Comparison of ENCODE assay signal across 22 mouse cellular contexts in the genomic region with DNA sequence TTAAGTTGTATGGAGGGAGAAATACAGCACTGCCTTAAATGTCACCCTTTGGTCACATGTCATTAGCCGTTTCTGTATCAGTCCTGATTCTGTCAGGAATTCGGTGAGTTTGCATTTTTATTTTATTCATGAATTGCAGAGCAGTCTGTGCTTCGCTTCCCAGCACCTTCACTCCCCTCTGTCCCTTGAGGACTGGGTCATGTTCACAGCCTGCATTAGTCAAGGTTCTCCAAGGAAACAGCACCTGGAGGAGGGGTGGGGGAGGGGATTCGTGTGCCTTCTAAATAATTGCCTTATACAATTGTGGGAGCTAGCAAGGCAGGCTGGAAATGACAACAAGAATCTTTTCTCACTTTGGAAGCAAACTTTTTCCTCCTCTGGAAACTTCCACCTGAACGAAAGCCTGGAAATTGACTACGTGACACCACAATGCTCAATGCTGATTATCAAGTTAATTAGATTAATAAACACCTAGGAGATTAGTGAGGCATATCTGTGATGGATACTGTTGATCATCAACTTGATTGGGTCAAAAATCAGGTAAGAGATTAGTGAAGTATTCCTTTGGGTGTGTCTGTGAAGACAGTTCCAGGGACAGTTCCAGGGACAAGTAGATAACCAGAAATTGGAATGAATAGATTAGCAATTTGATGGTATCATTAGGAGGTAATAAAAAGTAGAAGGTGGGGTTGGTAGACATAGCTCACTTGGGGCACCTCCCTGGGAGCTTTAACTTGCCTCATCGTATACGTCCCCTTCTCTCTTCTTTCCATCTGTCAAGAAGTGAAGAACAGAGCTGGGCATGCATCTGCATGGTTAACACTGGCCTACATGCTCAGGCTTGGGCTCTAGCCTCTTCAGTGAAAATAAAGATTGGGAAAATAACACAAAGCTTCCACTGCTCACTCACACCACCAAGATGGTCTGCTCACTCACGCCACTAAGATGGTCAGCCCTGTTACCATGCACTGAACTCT.
DNase-seq lines count a peak whose midpoint lies in the region; ATAC-seq and TF ChIP-seq lines count a peak whose summit lies in the region.
"Had no signal": no experiment of that assay in that cellular context is flagged by ENCODE, and none has a peak within 500 bp of the region (broad histone marks: within the 10 kb centered on the region; RNA-seq: fewer than 3 reads in every experiment).

No protein-coding gene starts in this region.

- TF ChIP-seq CTCF in kidney, postnatal 0 days (IDR thresholded peaks at IDR 0.05; ENCODE audit: low read depth) = no peak

- H3K4me3 ChIP-seq in hindbrain, embryonic 11.5 days (ENCODE audit: low read depth, low read length) = no peak overlapping the region
- H3K4me3 ChIP-seq in hindbrain, embryonic 10.5 days = no peak overlapping the region
- H3K4me3 ChIP-seq in kidney, postnatal 0 days (replicated peaks; ENCODE audit: low read depth, low read length) = no peak overlapping the region
- H3K4me3 ChIP-seq in hindbrain, embryonic 13.5 days = no peak overlapping the region
- H3K4me3 ChIP-seq: embryonic facial prominence, embryonic 12.5 days; limb, embryonic 13.5 days; lung, embryonic 15.5 days; neural tube, embryonic 12.5 days had no signal

- ATAC-seq in hindbrain, embryonic 11.5 days (ENCODE audit: low FRiP score) = peak; percentile 69
- ATAC-seq in kidney, postnatal 0 days (replicated peaks; ENCODE audit: low FRiP score, low read depth) = peak; percentile 61; the same call in 1 of the 2 replicates
- 0 out of 2 replicates have a peak, but pooled peaks have one; percentile 38 for ATAC-seq in hindbrain, embryonic 13.5 days (ENCODE audit: low FRiP score)

- 75% methylated on average over 9 of the region's 9 CpGs for WGBS in hindbrain, embryonic 11.5 days
- WGBS in hindbrain, embryonic 10.5 days = 75% methylated on average over 9 of the region's 9 CpGs
- WGBS in kidney, postnatal 0 days = 45% methylated on average over 9 of the region's 9 CpGs
- WGBS in hindbrain, embryonic 13.5 days = 67% methylated on average over 9 of the region's 9 CpGs

- H3K4me1 ChIP-seq in hindbrain, embryonic 11.5 days (replicated peaks; ENCODE audit: control insufficient read depth, insufficient read depth, low read length) = no peaks in the 10 kb centered on the region
- 0 out of 2 replicates have a peak, but pooled peaks cover 4% of the 10 kb centered on the region for H3K4me1 ChIP-seq in hindbrain, embryonic 10.5 days (replicated peaks)
- no peaks in the 10 kb centered on the region for H3K4me1 ChIP-seq in kidney, postnatal 0 days (replicated peaks; ENCODE audit: insufficient read depth, low read length)
- peaks cover 6% of the 10 kb centered on the region for H3K4me1 ChIP-seq in hindbrain, embryonic 13.5 days (replicated peaks)
- H3K4me1 ChIP-seq: embryonic facial prominence, embryonic 12.5 days; limb, embryonic 13.5 days; lung, embryonic 15.5 days; neural tube, embryonic 12.5 days had no signal

- H3K9me3 ChIP-seq in hindbrain, embryonic 11.5 days (ENCODE audit: control insufficient read depth, low read length) = no peaks in the 10 kb centered on the region
- H3K9me3 ChIP-seq in hindbrain, embryonic 10.5 days = no peaks in the 10 kb centered on the region
- H3K9me3 ChIP-seq in kidney, postnatal 0 days (replicated peaks; ENCODE audit: low read length) = no peaks in the 10 kb centered on the region
- no peaks in the 10 kb centered on the region for H3K9me3 ChIP-seq in hindbrain, embryonic 13.5 days
- H3K9me3 ChIP-seq: embryonic facial prominence, embryonic 12.5 days; limb, embryonic 13.5 days; lung, embryonic 15.5 days; neural tube, embryonic 12.5 days had no signal

- H3K4me2 ChIP-seq in hindbrain, embryonic 11.5 days (replicated peaks; ENCODE audit: low read depth, low read length) = no peak overlapping the region
- no peak overlapping the region for H3K4me2 ChIP-seq in kidney, postnatal 0 days (ENCODE audit: low read length)
- H3K4me2 ChIP-seq in hindbrain, embryonic 13.5 days = no peak overlapping the region
- H3K4me2 ChIP-seq: embryonic facial prominence, embryonic 12.5 days; heart, embryonic 11.5 days; limb, embryonic 13.5 days; lung, embryonic 15.5 days; neural tube, embryonic 12.5 days had no signal

- DNase-seq in hindbrain, embryonic 11.5 days (ENCODE audit: low spot score) = no peak
- no peak for DNase-seq in hindbrain, embryonic 10.5 days (ENCODE audit: low spot score)
- no peak for DNase-seq in kidney, postnatal 0 days (ENCODE audit: low spot score)
- no peak for DNase-seq in kidney, postnatal 14 days
- DNase-seq in R1 (ENCODE audit: low read depth, low spot score) (peak; percentile 12), liver (no peak)
- no peak for DNase-seq in heart, postnatal 14 days
- DNase-seq: adrenal gland, adult 2 months; cerebellum, adult 9-11 months; heart, postnatal 10 days; layer of hippocampus, postnatal 36 days; right cerebral cortex, postnatal 14 days; spleen, adult 18-20 months; thymus, postnatal 36 days had no signal

- H3K27me3 ChIP-seq in hindbrain, embryonic 11.5 days (ENCODE audit: control insufficient read depth, insufficient read depth, low read length) = no peaks in the 10 kb centered on the region
- no peaks in the 10 kb centered on the region for H3K27me3 ChIP-seq in hindbrain, embryonic 10.5 days (ENCODE audit: insufficient read depth, poor library complexity, severe bottlenecking)
- no peaks in the 10 kb centered on the region for H3K27me3 ChIP-seq in kidney, postnatal 0 days (ENCODE audit: insufficient read depth, low read length)
- H3K27me3 ChIP-seq in hindbrain, embryonic 13.5 days = no peaks in the 10 kb centered on the region
- H3K27me3 ChIP-seq: embryonic facial prominence, embryonic 12.5 days; limb, embryonic 13.5 days; lung, embryonic 15.5 days; neural tube, embryonic 12.5 days had no signal

- intact Hi-C loops in heart, postnatal 14 days (cut with DNase I) = no loop called here

- no peaks in the 10 kb centered on the region for H3K36me3 ChIP-seq in hindbrain, embryonic 11.5 days (ENCODE audit: control insufficient read depth, insufficient read depth, low read length)
- no peaks in the 10 kb centered on the region for H3K36me3 ChIP-seq in hindbrain, embryonic 10.5 days
- H3K36me3 ChIP-seq in kidney, postnatal 0 days (ENCODE audit: insufficient read depth, low read length) = no peaks in the 10 kb centered on the region
- no peaks in the 10 kb centered on the region for H3K36me3 ChIP-seq in hindbrain, embryonic 13.5 days
- H3K36me3 ChIP-seq: embryonic facial prominence, embryonic 12.5 days; limb, embryonic 13.5 days; lung, embryonic 15.5 days; neural tube, embryonic 12.5 days had no signal

- H3K27ac ChIP-seq in hindbrain, embryonic 11.5 days (ENCODE audit: low read depth, low read length) = no peak overlapping the region
- H3K27ac ChIP-seq in hindbrain, embryonic 10.5 days = no peak overlapping the region
- no peak overlapping the region for H3K27ac ChIP-seq in kidney, postnatal 0 days
- no peak overlapping the region for H3K27ac ChIP-seq in hindbrain, embryonic 13.5 days
- H3K27ac ChIP-seq: embryonic facial prominence, embryonic 12.5 days; limb, embryonic 13.5 days; liver, embryonic 14.5 days; lung, embryonic 15.5 days; macrophage; neural tube, embryonic 12.5 days had no signal

- no peak overlapping the region for H3K9ac ChIP-seq in hindbrain, embryonic 11.5 days (ENCODE audit: low read depth, low read length)
- H3K9ac ChIP-seq in kidney, postnatal 0 days (ENCODE audit: low read depth, low read length) = no peak overlapping the region
- no peak overlapping the region for H3K9ac ChIP-seq in hindbrain, embryonic 13.5 days
- H3K9ac ChIP-seq: embryonic facial prominence, embryonic 12.5 days; limb, embryonic 13.5 days; liver, embryonic 14.5 days; lung, embryonic 15.5 days; neural tube, embryonic 12.5 days had no signal
